ENCODE assay signal across 20 mouse cellular contexts in genomic region chr3:33874456-33875286, GRCm38 (mm10). TPM values are rescaled to one million over a fixed set of nuclear protein-coding genes. Genes with fewer than 3 reads are reported as not detected.
"Had no signal": no experiment of that assay in that cellular context is flagged by ENCODE, and none has a peak within 500 bp of the region (broad histone marks: within the 10 kb centered on the region; RNA-seq: fewer than 3 reads in every experiment).

No protein-coding gene starts in this region.

- H3K4me2 ChIP-seq: liver, embryonic 15.5 days; lung, embryonic 15.5 days; midbrain, embryonic 11.5 days; midbrain, embryonic 13.5 days; midbrain, embryonic 15.5 days; neural tube, embryonic 12.5 days had no signal

- H3K4me1 ChIP-seq: liver, embryonic 15.5 days; lung, embryonic 15.5 days; megakaryocyte, embryonic 14.5 days had no signal

- DNase-seq: liver, postnatal 0 days; lung, adult 2 months; lung, postnatal 14 days; lung, postnatal 36 days; retina, postnatal 1 day; right cerebral cortex, adult 18-20 months; right cerebral cortex, postnatal 14 days; thymus, adult 2 months; thymus, postnatal 25 days; thymus, postnatal 4 days had no signal

- H3K9ac ChIP-seq: liver, embryonic 15.5 days; liver, postnatal 0 days; lung, embryonic 15.5 days; midbrain, embryonic 13.5 days; midbrain, embryonic 15.5 days; neural tube, embryonic 12.5 days had no signal

- H3K36me3 ChIP-seq: liver, embryonic 15.5 days; lung, embryonic 15.5 days; midbrain, embryonic 13.5 days; midbrain, embryonic 15.5 days; neural tube, embryonic 12.5 days had no signal

- H3K4me3 ChIP-seq: liver, embryonic 15.5 days; lung, embryonic 15.5 days; megakaryocyte, embryonic 14.5 days; midbrain, embryonic 13.5 days; midbrain, embryonic 15.5 days; neural tube, embryonic 12.5 days had no signal

- H3K27me3 ChIP-seq: liver, embryonic 15.5 days; lung, embryonic 15.5 days; megakaryocyte, embryonic 14.5 days; midbrain, embryonic 13.5 days; midbrain, embryonic 15.5 days; neural tube, embryonic 12.5 days had no signal

- ATAC-seq: liver, postnatal 0 days; lung, postnatal 0 days; midbrain, embryonic 13.5 days; midbrain, embryonic 15.5 days had no signal

- H3K9me3 ChIP-seq: liver, embryonic 15.5 days; lung, embryonic 15.5 days; midbrain, embryonic 13.5 days; midbrain, embryonic 15.5 days; neural tube, embryonic 12.5 days had no signal

- H3K27ac ChIP-seq: liver, embryonic 15.5 days; lung, embryonic 15.5 days; macrophage; midbrain, embryonic 15.5 days; neural tube, embryonic 12.5 days had no signal

RNA-seq across cellular contexts. Expression of gene Ccdc39, which starts 30.6 kb away (rescaled TPM):
- total RNA-seq: neutrophil, adult 5-6 weeks had no signal
